Mouse (Mus musculus): ENCODE measurements around the gene Hvcn1.

DNA sequence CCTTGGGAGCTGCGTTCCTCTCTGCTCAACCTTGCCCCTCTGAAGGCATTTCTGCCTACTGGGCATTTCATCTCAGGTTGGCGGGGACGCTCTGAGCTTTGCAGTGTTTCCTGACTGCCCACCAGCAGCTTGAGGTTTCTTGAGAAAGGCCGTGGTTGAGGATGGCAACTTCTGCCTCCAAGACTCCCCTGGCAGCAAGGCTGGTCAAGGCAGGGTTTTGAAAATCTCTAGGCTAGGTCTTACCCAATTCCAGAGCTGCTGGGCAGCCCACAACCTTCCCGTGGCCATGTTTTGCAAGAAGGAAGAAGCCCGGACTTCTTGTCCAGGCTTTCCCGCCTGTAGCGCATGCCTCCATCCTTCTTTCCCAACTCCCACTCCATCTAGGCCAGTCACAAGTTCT lies 4.3 kb downstream of the Hvcn1 start:
- TF ChIP-seq CTCF (IDR thresholded peaks at IDR 0.05; ENCODE audit: control insufficient read depth, insufficient read depth, insufficient replicate concordance, low read depth, low read length), result no peak
- no peak for TF ChIP-seq POLR2A (IDR thresholded peaks at IDR 0.05; ENCODE audit: control insufficient read depth, low read depth, low read length)
